Mouse (Mus musculus) CH12.LX (cell line): ENCODE measurements around the gene Ptprb.

Experiments
- BHLHE40 ChIP-seq: IDR thresholded peaks from 2 replicates; pipeline ENCODE4 v1.6.1; 2011; ENCODE audit warnings: mild to moderate bottlenecking, low read depth, low read length, improper control_type of control experiment
- CHD2 ChIP-seq: IDR thresholded peaks from 2 replicates; pipeline ENCODE4 v1.6.1; 2011; ENCODE audit warnings: low read length, improper control_type of control experiment
- CTCF ChIP-seq, 2 experiments: IDR thresholded peaks in 1 of 2; conservative IDR thresholded peaks in 1 of 2; 2 replicates each; pipeline ENCODE4 v1.5.1; 2011 to 2012; ENCODE audit warnings: low read depth in 2 of 2, low read length in 2 of 2, improper control_type of control experiment in 1 of 2, inconsistent platforms in 1 of 2, mild to moderate bottlenecking in 1 of 2, moderate library complexity in 1 of 2
- ZNF384 ChIP-seq: IDR thresholded peaks from 2 replicates; pipeline ENCODE4 v1.6.1; 2012; ENCODE audit warnings: low read depth, low read length, improper control_type of control experiment, inconsistent platforms

- TF ChIP-seq BHLHE40 (no peak), CTCF (conservative IDR thresholded peaks at IDR 0.05 in 1 of 2, IDR thresholded peaks at IDR 0.05 in 1 of 2; ENCODE audit: low read depth in 2 of 2, low read length in 2 of 2) (no peak), CHD2 (no peak), ZNF384 (no peak)
These were observed 87.3 kb downstream of the Ptprb start for GRCm38 (mm10) chr10:116362645-116363044.
